Mouse (Mus musculus): ENCODE results near the gene Smim6. TPM values are rescaled to one million over a fixed set of nuclear protein-coding genes. Genes with fewer than 3 reads are reported as not detected.

The Smim6 gene
- polyA plus RNA-seq, 2 experiments, result 1.8 to 2.0 TPM

DNA sequence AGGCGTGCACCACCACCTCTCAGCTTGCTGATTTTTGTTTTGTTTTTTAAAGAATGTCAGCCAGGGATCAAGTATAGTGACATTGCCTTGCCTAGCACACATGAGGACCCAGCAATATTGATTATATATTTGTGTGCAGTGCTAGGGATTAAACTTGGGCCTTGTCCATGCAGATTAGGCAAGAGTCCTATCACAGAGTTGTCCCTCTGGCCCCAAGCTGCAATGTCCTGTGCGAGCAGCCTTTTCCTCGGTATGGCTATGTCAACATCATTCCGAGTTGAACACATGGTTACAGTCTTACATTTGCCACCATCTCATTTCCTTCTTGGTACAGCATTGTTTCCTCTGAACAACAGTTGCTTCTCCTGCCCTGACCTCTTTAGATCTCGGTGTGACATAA is 7.3 kb downstream of the Smim6 start:
- DNase-seq (ENCODE audit: low read depth in 3 of 3, low spot score in 3 of 3), result no peak
- no peak overlapping the region for H3K9ac ChIP-seq (replicated peaks)
- H3K27ac ChIP-seq, result no peak overlapping the region
- no peak for ATAC-seq (ENCODE audit: insufficient read depth)
- H3K27me3 ChIP-seq (ENCODE audit: control insufficient read depth, insufficient read depth, low read length), result no peaks in the 10 kb centered on the region
- no peaks in the 10 kb centered on the region for H3K9me3 ChIP-seq (ENCODE audit: control insufficient read depth, low read length)
- no peak for TF ChIP-seq CTCF (IDR thresholded peaks at IDR 0.05; ENCODE audit: low read depth)
- TF ChIP-seq EP300 (IDR thresholded peaks at IDR 0.05; ENCODE audit: low read depth), result no peak
- no peak overlapping the region for H3K4me3 ChIP-seq (ENCODE audit: insufficient read depth in 1 of 2, low read depth in 2 of 2, low read length in 2 of 2)
- 81% methylated on average over 5 of the region's 5 CpGs for WGBS (ENCODE audit: insufficient replicate concordance)
- H3K4me1 ChIP-seq (replicated peaks; ENCODE audit: control insufficient read depth in 2 of 2, insufficient read depth in 2 of 2, low read length in 1 of 2), result peaks cover 0 to 5% of the 10 kb centered on the region in 2 experiments; a peak in 1 of 4 replicates
- H3K36me3 ChIP-seq (replicated peaks; ENCODE audit: control insufficient read depth, insufficient read depth, low read depth), result peaks cover 10% of the 10 kb centered on the region
- no peak overlapping the region for H3K4me2 ChIP-seq (ENCODE audit: low read depth)

GRCm38 (mm10) chr11:115920110-115920818 is 8.4 kb downstream of the Smim6 start:
- H3K27ac ChIP-seq, result no peak overlapping the region; the same call in 1 of the 2 replicates
- H3K27me3 ChIP-seq (ENCODE audit: control insufficient read depth, insufficient read depth, low read length), result no peaks in the 10 kb centered on the region
- peaks cover 10% of the 10 kb centered on the region for H3K36me3 ChIP-seq (replicated peaks; ENCODE audit: control insufficient read depth, insufficient read depth, low read depth)
- H3K4me3 ChIP-seq (ENCODE audit: insufficient read depth in 1 of 2, low read depth in 2 of 2, low read length in 2 of 2), result no peak overlapping the region
- no peaks in the 10 kb centered on the region for H3K9me3 ChIP-seq (ENCODE audit: control insufficient read depth, low read length)
- DNase-seq (ENCODE audit: low read depth in 3 of 3, low spot score in 3 of 3), result peak; percentile 45 to 64 (median 49)
- peaks cover 0 to 5% of the 10 kb centered on the region in 2 experiments; a peak in 1 of 4 replicates for H3K4me1 ChIP-seq (replicated peaks; ENCODE audit: control insufficient read depth in 2 of 2, insufficient read depth in 2 of 2, low read length in 1 of 2)
- no peak overlapping the region for H3K4me2 ChIP-seq (ENCODE audit: low read depth)
- 22% methylated on average over 6 of the region's 6 CpGs for WGBS (ENCODE audit: insufficient replicate concordance)
- peak; percentile 73 for ATAC-seq (ENCODE audit: insufficient read depth)
- TF ChIP-seq CTCF (IDR thresholded peaks at IDR 0.05; ENCODE audit: low read depth) (peak; percentile 82), EP300 (IDR thresholded peaks at IDR 0.05; ENCODE audit: low read depth) (no peak)
- H3K9ac ChIP-seq (replicated peaks), result no peak overlapping the region

GRCm38 (mm10) chr11:115921986-115922385 is 10.2 kb downstream of the Smim6 start:
- Histone ChIP-seq H3K27me3 (ENCODE audit: control insufficient read depth, insufficient read depth, low read length) (no peaks in the 10 kb centered on the region), H3K9ac (replicated peaks) (no peak overlapping the region), H3K36me3 (replicated peaks; ENCODE audit: control insufficient read depth, insufficient read depth, low read depth) (peaks cover 4% of the 10 kb centered on the region), H3K9me3 (ENCODE audit: control insufficient read depth, low read length) (no peaks in the 10 kb centered on the region), H3K27ac (no peak overlapping the region), H3K4me2 (ENCODE audit: low read depth) (no peak overlapping the region), H3K4me3 (ENCODE audit: insufficient read depth in 1 of 2, low read depth in 2 of 2, low read length in 2 of 2) (no peak overlapping the region), H3K4me1 (replicated peaks; ENCODE audit: control insufficient read depth in 2 of 2, insufficient read depth in 2 of 2, low read length in 1 of 2) (no peaks in the 10 kb centered on the region; a peak in 1 of 4 replicates)
- DNase-seq (ENCODE audit: low read depth in 3 of 3, low spot score in 3 of 3), result no peak
- TF ChIP-seq EP300 (IDR thresholded peaks at IDR 0.05; ENCODE audit: low read depth) (no peak), CTCF (IDR thresholded peaks at IDR 0.05; ENCODE audit: low read depth) (no peak)
- no peak for ATAC-seq (ENCODE audit: insufficient read depth)
- 81% methylated on average over 1 of the region's 1 CpGs for WGBS (ENCODE audit: insufficient replicate concordance)

- Histone ChIP-seq H3K27me3 (ENCODE audit: control insufficient read depth, insufficient read depth, low read length) (no peaks in the 10 kb centered on the region), H3K4me1 (replicated peaks; ENCODE audit: control insufficient read depth in 2 of 2, insufficient read depth in 2 of 2, low read length in 1 of 2) (peaks cover 8 to 10% of the 10 kb centered on the region in 2 experiments), H3K9me3 (ENCODE audit: control insufficient read depth, low read length) (no peaks in the 10 kb centered on the region), H3K4me3 (ENCODE audit: insufficient read depth in 1 of 2, low read depth in 2 of 2, low read length in 2 of 2) (no peak overlapping the region), H3K9ac (replicated peaks) (no peak overlapping the region), H3K4me2 (ENCODE audit: low read depth) (no peak overlapping the region), H3K36me3 (replicated peaks; ENCODE audit: control insufficient read depth, insufficient read depth, low read depth) (no peaks in the 10 kb centered on the region; the same call in none of the 2 replicates), H3K27ac (no peak overlapping the region)
- ATAC-seq (ENCODE audit: insufficient read depth) (no peak), DNase-seq (ENCODE audit: low read depth in 3 of 3, low spot score in 3 of 3) (no peak)
- TF ChIP-seq CTCF (IDR thresholded peaks at IDR 0.05; ENCODE audit: low read depth), result no peak
- no peak for TF ChIP-seq EP300 (IDR thresholded peaks at IDR 0.05; ENCODE audit: low read depth)
- WGBS (ENCODE audit: insufficient replicate concordance), result 75% methylated on average over 8 of the region's 8 CpGs
Observed at GRCm38 (mm10) chr11:115929031-115929430, 17.2 kb downstream of the Smim6 start.

- Histone ChIP-seq H3K9ac (replicated peaks) (no peak overlapping the region), H3K27me3 (ENCODE audit: control insufficient read depth, insufficient read depth, low read length) (no peaks in the 10 kb centered on the region), H3K36me3 (replicated peaks; ENCODE audit: control insufficient read depth, insufficient read depth, low read depth) (no peaks in the 10 kb centered on the region; the same call in none of the 2 replicates), H3K4me1 (replicated peaks; ENCODE audit: control insufficient read depth in 2 of 2, insufficient read depth in 2 of 2, low read length in 1 of 2) (peaks cover 16% of the 10 kb centered on the region in 2 experiments), H3K27ac (no peak overlapping the region), H3K4me3 (ENCODE audit: insufficient read depth in 1 of 2, low read depth in 2 of 2, low read length in 2 of 2) (no peak overlapping the region), H3K9me3 (ENCODE audit: control insufficient read depth, low read length) (no peaks in the 10 kb centered on the region), H3K4me2 (ENCODE audit: low read depth) (no peak overlapping the region)
- DNase-seq (ENCODE audit: low read depth in 3 of 3, low spot score in 3 of 3) (no peak), ATAC-seq (ENCODE audit: insufficient read depth) (no peak)
- 61% methylated on average over 3 of the region's 3 CpGs for WGBS (ENCODE audit: insufficient replicate concordance)
- TF ChIP-seq EP300 (IDR thresholded peaks at IDR 0.05; ENCODE audit: low read depth) (no peak), CTCF (IDR thresholded peaks at IDR 0.05; ENCODE audit: low read depth) (no peak)
Observed at GRCm38 (mm10) chr11:115929818-115930217, 18.0 kb downstream of the Smim6 start.
